Mouse (Mus musculus): Measurements from ENCODE around the gene Hivep3. TPM values are rescaled to one million over a fixed set of nuclear protein-coding genes. Genes with fewer than 3 reads are reported as not detected.

Gene Hivep3
- total and polyA plus RNA-seq, 3 experiments: not detected

GRCm38 (mm10) chr4:120153736-120154135 lies 420.2 kb downstream of the Hivep3 start:
- DNase-seq (ENCODE audit: low read depth, low spot score): no peak
- no peak overlapping the region for H3K9ac ChIP-seq (ENCODE audit: control insufficient read depth, low read depth, low read length, poor library complexity, severe bottlenecking)
- no peaks in the 10 kb centered on the region for H3K4me1 ChIP-seq (ENCODE audit: control insufficient read depth in 1 of 2, insufficient read depth in 2 of 2, low read length in 2 of 2)
- H3K9me3 ChIP-seq (replicated peaks; ENCODE audit: insufficient read depth, low read length): no peaks in the 10 kb centered on the region
- H3K79me2 ChIP-seq (ENCODE audit: control insufficient read depth, insufficient read depth, low read length, poor library complexity): no peaks in the 10 kb centered on the region
- no peak overlapping the region for H3K27ac ChIP-seq (ENCODE audit: control insufficient read depth, low read depth, low read length)
- no peak overlapping the region for H3K4me3 ChIP-seq (ENCODE audit: control insufficient read depth in 1 of 2, insufficient read depth in 1 of 2, low read depth in 2 of 2, low read length in 2 of 2)
- TF ChIP-seq NELFE (IDR thresholded peaks at IDR 0.05; ENCODE audit: low read depth, low read length): no peak
- TF ChIP-seq MYC (IDR thresholded peaks at IDR 0.05; ENCODE audit: low read depth, low read length): no peak
- no peak for TF ChIP-seq USF1 (IDR thresholded peaks at IDR 0.05; ENCODE audit: low read depth, low read length)
- TF ChIP-seq MYB (IDR thresholded peaks at IDR 0.05; ENCODE audit: low read depth, low read length): no peak
- TF ChIP-seq POLR2AphosphoS5 (IDR thresholded peaks at IDR 0.05; ENCODE audit: borderline replicate concordance, low read depth, low read length): no peak
- TF ChIP-seq SIN3A (IDR thresholded peaks at IDR 0.05; ENCODE audit: low read length): no peak
- no peak for TF ChIP-seq E2F4 (IDR thresholded peaks at IDR 0.05; ENCODE audit: borderline replicate concordance, low read depth, low read length)
- TF ChIP-seq ZKSCAN1 (IDR thresholded peaks at IDR 0.05; ENCODE audit: low read depth, low read length): no peak
- no peak for TF ChIP-seq ETS1 (IDR thresholded peaks at IDR 0.05; ENCODE audit: low read depth, low read length)
- TF ChIP-seq MEF2A (IDR thresholded peaks at IDR 0.05; ENCODE audit: extremely low read depth, insufficient replicate concordance, low read depth, low read length, poor library complexity, severe bottlenecking): no peak
- TF ChIP-seq CHD2 (IDR thresholded peaks at IDR 0.05; ENCODE audit: low read length): no peak
- TF ChIP-seq POLR2AphosphoS2 (IDR thresholded peaks at IDR 0.05; ENCODE audit: low read length): no peak
- no peak for TF ChIP-seq ELF1 (IDR thresholded peaks at IDR 0.05; ENCODE audit: low read depth, low read length)
- no peak for TF ChIP-seq MAZ (IDR thresholded peaks at IDR 0.05; ENCODE audit: low read depth, low read length)
- no peak for TF ChIP-seq KAT2A (conservative IDR thresholded peaks at IDR 0.05; ENCODE audit: low read depth, low read length)
- TF ChIP-seq POLR2A (IDR thresholded peaks at IDR 0.05; ENCODE audit: control insufficient read depth in 1 of 2, insufficient read depth in 1 of 2, low read depth in 1 of 2, low read length in 2 of 2, poor library complexity in 1 of 2): no peak
- TF ChIP-seq HCFC1 (IDR thresholded peaks at IDR 0.05; ENCODE audit: low read depth, low read length): no peak
- no peak for TF ChIP-seq UBTF (IDR thresholded peaks at IDR 0.05; ENCODE audit: borderline replicate concordance, insufficient read depth, low read depth, low read length)
- H3K36me3 ChIP-seq (ENCODE audit: control insufficient read depth in 1 of 2, insufficient read depth in 2 of 2, low read length in 2 of 2): no peaks in the 10 kb centered on the region
- H3K27me3 ChIP-seq (ENCODE audit: control insufficient read depth in 1 of 2, insufficient read depth in 2 of 2, low read length in 2 of 2): no peaks in the 10 kb centered on the region

DNA sequence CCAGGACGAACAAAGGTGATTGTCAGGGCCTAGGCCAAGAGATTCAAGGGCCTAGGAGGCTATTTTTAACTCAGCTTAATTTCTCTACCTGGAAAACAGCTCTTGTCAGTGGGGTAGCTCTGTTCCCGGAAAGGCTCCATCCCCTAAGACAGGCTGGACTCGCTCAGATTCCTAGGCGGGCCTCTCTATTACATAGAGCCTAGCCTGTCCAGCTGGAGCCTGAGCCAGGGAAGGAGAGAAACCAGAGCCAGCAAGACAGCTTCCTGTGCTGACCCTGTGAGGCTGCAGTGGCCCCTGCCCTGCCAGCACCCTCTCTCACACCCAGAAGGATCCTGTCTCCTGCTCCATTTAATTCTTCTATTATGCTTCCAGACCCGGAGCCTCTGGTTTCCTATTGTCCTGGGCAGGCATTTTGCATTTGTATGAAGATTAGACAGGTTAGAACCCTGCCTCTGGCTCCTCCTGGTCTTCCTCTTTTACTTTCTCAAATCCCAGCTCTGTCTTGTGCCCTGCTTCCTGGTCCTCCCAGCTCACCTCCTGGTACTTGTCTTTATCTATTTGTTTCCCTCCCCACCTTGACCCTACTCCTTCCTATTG lies 425.2 kb downstream of the Hivep3 start:
- no peaks in the 10 kb centered on the region for H3K79me2 ChIP-seq (ENCODE audit: control insufficient read depth, insufficient read depth, low read length, poor library complexity)
- no peaks in the 10 kb centered on the region for H3K36me3 ChIP-seq (ENCODE audit: control insufficient read depth in 1 of 2, insufficient read depth in 2 of 2, low read length in 2 of 2)
- DNase-seq (ENCODE audit: low read depth, low spot score): no peak
- no peak overlapping the region for H3K4me3 ChIP-seq (ENCODE audit: control insufficient read depth in 1 of 2, insufficient read depth in 1 of 2, low read depth in 2 of 2, low read length in 2 of 2)
- H3K27me3 ChIP-seq (ENCODE audit: control insufficient read depth in 1 of 2, insufficient read depth in 2 of 2, low read length in 2 of 2): no peaks in the 10 kb centered on the region
- no peak for TF ChIP-seq ZC3H11A (IDR thresholded peaks at IDR 0.05; ENCODE audit: low read depth, low read length)
- no peaks in the 10 kb centered on the region for H3K9me3 ChIP-seq (replicated peaks; ENCODE audit: insufficient read depth, low read length)
- no peaks in the 10 kb centered on the region for H3K4me1 ChIP-seq (ENCODE audit: control insufficient read depth in 1 of 2, insufficient read depth in 2 of 2, low read length in 2 of 2)
- H3K9ac ChIP-seq (ENCODE audit: control insufficient read depth, low read depth, low read length, poor library complexity, severe bottlenecking): no peak overlapping the region
- no peak overlapping the region for H3K27ac ChIP-seq (ENCODE audit: control insufficient read depth, low read depth, low read length)

Data from MEL (cell line).